Mouse (Mus musculus): ENCODE measurements around the gene Mtor.
A peak's percentile ranks its signal among the peaks of the same experiment; 100 is the strongest.

The Mtor gene

GRCm38 (mm10) chr4:148487841-148488240, 39.4 kb downstream of the Mtor start:
- no peak for DNase-seq (ENCODE audit: low spot score)

GRCm38 (mm10) chr4:148490502-148490901, 42.1 kb downstream of the Mtor start:
- DNase-seq (ENCODE audit: low spot score) = peak; percentile 38

- DNase-seq (ENCODE audit: low spot score) = no peak
These were observed 43.0 kb downstream of the Mtor start for GRCm38 (mm10) chr4:148491448-148491847.

- DNase-seq (ENCODE audit: low spot score) = no peak
These were observed 46.7 kb downstream of the Mtor start for GRCm38 (mm10) chr4:148495160-148495559.

GRCm38 (mm10) chr4:148495874-148496689, 47.7 kb downstream of the Mtor start:
- no peak for DNase-seq (ENCODE audit: low spot score)

GRCm38 (mm10) chr4:148500410-148500867, 52.0 kb downstream of the Mtor start, which contains the start of gene Angptl7:
Angptl7 (minus strand) TSS chr4:148500460.
- DNase-seq (ENCODE audit: low spot score) = no peak

GRCm38 (mm10) chr4:148504497-148504959, 56.1 kb downstream of the Mtor start:
- peak; percentile 32 for DNase-seq (ENCODE audit: low spot score)

- no peak for DNase-seq (ENCODE audit: low spot score)
These were observed 59.2 kb downstream of the Mtor start for GRCm38 (mm10) chr4:148507585-148507984.

- DNase-seq (ENCODE audit: low spot score) = no peak
These were observed 59.9 kb downstream of the Mtor start for GRCm38 (mm10) chr4:148508084-148508849.

- DNase-seq (ENCODE audit: low spot score) = no peak
These were observed 61.2 kb downstream of the Mtor start for GRCm38 (mm10) chr4:148509450-148510084.

GRCm38 (mm10) chr4:148510691-148511090, 62.3 kb downstream of the Mtor start:
- DNase-seq (ENCODE audit: low spot score) = no peak

GRCm38 (mm10) chr4:148511334-148511733, 62.9 kb downstream of the Mtor start:
- no peak for DNase-seq (ENCODE audit: low spot score)

GRCm38 (mm10) chr4:148513021-148513559, 64.7 kb downstream of the Mtor start:
- DNase-seq (ENCODE audit: low spot score) = no peak

GRCm38 (mm10) chr4:148515313-148515712, 66.9 kb downstream of the Mtor start:
- no peak for DNase-seq (ENCODE audit: low spot score)

- DNase-seq (ENCODE audit: low spot score) = no peak
These were observed 69.4 kb downstream of the Mtor start for GRCm38 (mm10) chr4:148517809-148518208.

GRCm38 (mm10) chr4:148518235-148518795, 69.9 kb downstream of the Mtor start:
- no peak for DNase-seq (ENCODE audit: low spot score)

- no peak for DNase-seq (ENCODE audit: low spot score)
These were observed 75.1 kb downstream of the Mtor start for GRCm38 (mm10) chr4:148523538-148523937.

- no peak for DNase-seq (ENCODE audit: low spot score)
These were observed 78.9 kb downstream of the Mtor start for GRCm38 (mm10) chr4:148527158-148527910.

- no peak for DNase-seq (ENCODE audit: low spot score)
These were observed 81.9 kb downstream of the Mtor start for GRCm38 (mm10) chr4:148530351-148530750.

- DNase-seq (ENCODE audit: low spot score) = no peak
These were observed 82.4 kb downstream of the Mtor start for GRCm38 (mm10) chr4:148530778-148531177.

- no peak for DNase-seq (ENCODE audit: low spot score)
These were observed 82.9 kb downstream of the Mtor start for GRCm38 (mm10) chr4:148531341-148531740.
